Mouse (Mus musculus) C2C12 (cell line): ENCODE data around the gene Erg.

Experiments used
- CTCF ChIP-seq: IDR thresholded peaks from one replicate; pipeline ENCODE4 v1.5.1; 2011; ENCODE audit not compliant: control insufficient read depth, insufficient read depth, insufficient read length
- FOSL1 ChIP-seq: IDR thresholded peaks from one replicate; pipeline ENCODE4 v1.8.0; 2011; ENCODE audit warnings: mild to moderate bottlenecking, low read length; ENCODE audit not compliant: poor library complexity, insufficient read depth, severe bottlenecking
- MAX ChIP-seq: IDR thresholded peaks from one replicate; pipeline ENCODE4 v1.6.1; 2011; ENCODE audit warnings: mild to moderate bottlenecking, control low read depth
- MYOD1 ChIP-seq: IDR thresholded peaks from one replicate; pipeline ENCODE4 v1.6.1; 2011; ENCODE audit warnings: low read depth; ENCODE audit not compliant: control insufficient read depth, insufficient read length
- MYOG ChIP-seq: IDR thresholded peaks from one replicate; pipeline ENCODE4 v1.6.1; 2011; ENCODE audit not compliant: control insufficient read depth, insufficient read length; ENCODE audit errors: extremely low read depth
- USF1 ChIP-seq: IDR thresholded peaks from one replicate; pipeline ENCODE4 v1.6.1; 2011; ENCODE audit warnings: low read depth, mild to moderate bottlenecking, control low read depth, moderate library complexity

GRCm38 (mm10) chr16:95442023-95442422 lies 144.4 kb downstream of the Erg start:
- TF ChIP-seq CTCF (no peak), FOSL1 (no peak), USF1 (no peak), MYOG (no peak), MAX (no peak), MYOD1 (no peak)
